Mouse (Mus musculus) ES-Bruce4 (cell line): ENCODE results near the gene Lyrm4. TPM values are rescaled to one million over a fixed set of nuclear protein-coding genes. Genes with fewer than 3 reads are reported as not detected.

Experiments
- H3K27ac ChIP-seq: 2 replicates; pipeline ENCODE4 v1.5.1; 2012; ENCODE audit warnings: low read length, inconsistent platforms; ENCODE audit not compliant: insufficient read depth
- H3K27me3 ChIP-seq: 2 replicates; pipeline ENCODE4 v1.6.1; 2012; ENCODE audit warnings: mild to moderate bottlenecking, low read length, inconsistent platforms; ENCODE audit not compliant: control insufficient read depth, poor library complexity, insufficient read depth, severe bottlenecking
- H3K36me3 ChIP-seq: 2 replicates; pipeline ENCODE4 v1.6.1; 2012; ENCODE audit warnings: inconsistent platforms, mild to moderate bottlenecking, low read length, moderate library complexity; ENCODE audit not compliant: control insufficient read depth, poor library complexity, insufficient read depth, severe bottlenecking
- H3K4me1 ChIP-seq: one replicate; pipeline ENCODE4 v1.8.1; 2011; ENCODE audit warnings: low read length; ENCODE audit not compliant: control insufficient read depth, insufficient read depth
- H3K4me3 ChIP-seq: 2 replicates; pipeline ENCODE4 v1.5.1; 2011; ENCODE audit warnings: low read depth, mild to moderate bottlenecking, low read length
- H3K9ac ChIP-seq: 2 replicates; pipeline ENCODE4 v1.6.1; 2012; ENCODE audit warnings: low read depth, mild to moderate bottlenecking, inconsistent platforms; ENCODE audit not compliant: poor library complexity, severe bottlenecking
- H3K9me3 ChIP-seq: replicated peaks from 2 replicates; pipeline ENCODE4 v1.6.1; 2012; ENCODE audit warnings: mild to moderate bottlenecking, low read length, inconsistent platforms; ENCODE audit not compliant: control insufficient read depth, poor library complexity, insufficient read depth, severe bottlenecking
- CTCF ChIP-seq: IDR thresholded peaks from one replicate; pipeline ENCODE4 v1.8.1; 2011; ENCODE audit warnings: low read depth, low read length
- EP300 ChIP-seq: IDR thresholded peaks from 2 replicates; pipeline ENCODE4 v1.6.1; 2011; ENCODE audit warnings: low read depth, low read length; ENCODE audit not compliant: insufficient read depth
- POLR2A ChIP-seq: IDR thresholded peaks from one replicate; pipeline ENCODE4 v1.8.1; 2011; ENCODE audit warnings: low read length; ENCODE audit not compliant: insufficient read depth
- polyA plus RNA-seq: library from polyadenylated mRNA; stranded (reverse); fragments of >200 nt; gene quantifications from 2 replicates; pipeline ENCODE4 v1.2.4, GENCODE M21; 2011; ENCODE audit warnings: low read depth; ENCODE audit not compliant: missing spikeins, insufficient read depth, insufficient read length

The Lyrm4 gene
- polyA plus RNA-seq, 1 experiment = 8.5 TPM

DNA sequence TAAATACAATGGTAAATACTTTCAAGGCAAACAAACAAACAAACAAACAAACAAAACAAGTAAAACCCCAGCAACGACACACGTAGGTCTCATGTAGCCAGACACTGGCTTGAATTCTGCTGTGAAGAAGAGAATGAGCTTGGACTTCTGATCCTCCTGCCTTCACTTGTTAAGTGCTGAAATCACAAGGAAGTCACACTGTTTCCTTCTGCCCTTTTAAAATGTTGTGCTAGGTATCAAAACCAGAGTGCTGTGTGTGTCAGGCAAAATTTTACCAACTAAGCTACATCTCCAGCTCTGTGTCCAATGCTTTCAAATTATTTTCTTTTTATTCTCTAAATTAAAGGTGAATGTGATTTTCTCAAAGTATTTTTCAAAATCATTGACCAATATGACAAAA is 6.0 kb downstream of the Lyrm4 start:
- H3K4me3 ChIP-seq = no peak overlapping the region
- TF ChIP-seq CTCF (no peak), POLR2A (no peak), EP300 (no peak)
- H3K4me1 ChIP-seq = no peaks in the 10 kb centered on the region
- no peaks in the 10 kb centered on the region for H3K9me3 ChIP-seq
- H3K36me3 ChIP-seq = no peaks in the 10 kb centered on the region
- H3K27me3 ChIP-seq = no peaks in the 10 kb centered on the region
- no peak overlapping the region for H3K9ac ChIP-seq
- H3K27ac ChIP-seq = no peak overlapping the region

DNA sequence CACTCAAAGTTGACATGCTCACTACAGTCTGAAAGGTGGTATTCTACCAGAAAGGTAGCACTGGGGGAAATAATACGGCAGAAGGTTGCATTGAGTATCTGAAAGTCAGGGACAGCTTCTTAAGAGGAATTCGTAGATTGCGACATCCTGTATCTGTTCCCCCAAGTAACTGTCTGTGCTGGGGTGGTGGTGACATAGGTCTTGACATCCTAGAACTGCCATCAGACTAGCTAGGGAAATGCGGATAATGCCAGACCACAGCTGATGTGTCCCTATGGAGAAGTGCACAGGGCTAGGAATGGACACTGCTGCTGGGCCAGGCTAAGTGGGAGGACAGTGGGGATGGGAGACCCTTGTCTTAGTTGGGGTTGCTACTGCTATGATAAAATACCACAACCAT is 8.8 kb downstream of the Lyrm4 start:
- Histone ChIP-seq H3K9me3 (no peaks in the 10 kb centered on the region), H3K36me3 (no peaks in the 10 kb centered on the region), H3K27me3 (no peaks in the 10 kb centered on the region), H3K27ac (no peak overlapping the region), H3K4me1 (no peaks in the 10 kb centered on the region), H3K4me3 (no peak overlapping the region), H3K9ac (no peak overlapping the region)
- no peak for TF ChIP-seq POLR2A
- TF ChIP-seq EP300 = no peak
- TF ChIP-seq CTCF = no peak

DNA sequence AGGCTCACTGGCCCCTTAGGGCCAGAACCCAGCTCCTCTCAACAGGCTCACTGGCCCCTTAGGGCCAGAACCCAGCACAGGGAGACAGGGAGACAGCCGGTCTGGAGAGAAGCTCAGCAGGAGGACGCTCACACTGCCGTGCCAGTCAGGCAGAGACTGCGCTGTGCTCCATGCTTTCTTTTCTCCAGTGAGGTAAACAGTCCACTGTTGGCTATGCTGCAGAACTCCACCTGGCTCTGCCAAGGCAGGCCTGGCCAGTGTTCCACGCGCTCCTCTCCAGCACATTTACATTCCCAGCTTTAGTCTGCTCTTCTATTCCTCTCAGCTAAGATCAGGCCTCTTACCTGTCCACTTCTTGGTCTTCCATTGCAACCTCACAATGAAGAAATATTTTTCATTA is 11.7 kb downstream of the Lyrm4 start:
- no peaks in the 10 kb centered on the region for H3K9me3 ChIP-seq
- H3K9ac ChIP-seq = no peak overlapping the region
- H3K27me3 ChIP-seq = no peaks in the 10 kb centered on the region
- no peak overlapping the region for H3K4me3 ChIP-seq
- no peak overlapping the region for H3K27ac ChIP-seq
- TF ChIP-seq POLR2A = no peak
- no peak for TF ChIP-seq CTCF
- no peak for TF ChIP-seq EP300
- H3K4me1 ChIP-seq = no peaks in the 10 kb centered on the region
- no peaks in the 10 kb centered on the region for H3K36me3 ChIP-seq

DNA sequence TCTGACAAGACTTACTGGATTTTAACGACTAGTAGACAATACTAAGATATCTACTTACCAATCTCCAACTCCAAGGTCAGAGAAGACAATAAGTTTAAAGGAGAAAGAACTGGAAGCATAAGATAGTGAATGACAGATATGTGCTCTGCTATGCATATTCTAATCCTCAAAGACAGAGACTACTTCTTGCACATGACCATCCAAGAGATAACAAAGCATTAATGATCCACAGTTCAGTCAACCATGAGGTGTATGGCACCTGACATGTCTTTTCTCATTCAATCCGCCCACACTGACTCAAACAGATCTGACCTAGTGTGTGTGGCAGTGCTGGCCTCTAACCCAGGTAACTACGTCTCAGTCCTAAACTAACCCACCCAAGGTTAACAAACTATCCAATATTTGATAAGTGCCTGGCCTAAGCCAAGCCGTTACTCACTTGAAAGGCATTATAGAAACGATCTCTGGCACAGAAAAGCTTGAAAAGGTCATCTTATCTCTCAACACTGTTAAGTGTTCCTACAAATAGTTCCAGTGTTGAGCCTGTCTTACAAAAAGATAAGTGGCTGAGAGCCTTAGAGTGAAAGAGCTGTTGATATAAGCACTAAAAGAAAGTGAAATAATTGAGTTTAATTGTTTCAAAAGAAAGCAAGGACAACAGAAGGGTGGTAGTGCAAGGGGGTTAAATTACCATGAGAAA is 20.5 kb downstream of the Lyrm4 start:
- no peak overlapping the region for H3K27ac ChIP-seq
- no peaks in the 10 kb centered on the region for H3K9me3 ChIP-seq
- no peak for TF ChIP-seq CTCF
- no peak for TF ChIP-seq EP300
- no peak for TF ChIP-seq POLR2A

DNA sequence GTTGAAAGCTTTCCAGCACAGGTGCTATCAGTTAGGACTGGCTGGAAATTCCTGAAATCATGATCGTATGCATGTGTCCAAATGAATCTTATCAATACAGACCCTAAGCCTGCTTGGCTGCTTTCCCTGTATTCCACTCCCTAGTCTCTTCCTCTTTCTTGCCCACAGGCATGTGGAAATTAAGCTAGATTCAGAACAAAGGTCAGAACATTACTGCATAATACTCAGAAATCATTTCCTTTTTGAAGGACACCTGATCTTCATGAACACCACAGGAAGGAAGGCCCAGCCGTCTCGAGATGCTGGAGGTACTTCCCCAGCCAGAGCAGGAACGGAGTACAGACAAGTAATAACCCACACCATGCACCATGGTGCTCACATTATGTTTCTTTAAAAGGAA is 29.2 kb downstream of the Lyrm4 start:
- Histone ChIP-seq H3K9ac (no peak overlapping the region), H3K36me3 (peaks cover 4% of the 10 kb centered on the region; the same call in 1 of the 2 replicates)
- no peak for TF ChIP-seq CTCF
- no peak for TF ChIP-seq EP300
- TF ChIP-seq POLR2A = no peak

More for the DNA sequence above, 20.5 kb downstream of the Lyrm4 start:
- H3K4me1 ChIP-seq = no peaks in the 10 kb centered on the region
- H3K36me3 ChIP-seq = no peaks in the 10 kb centered on the region
- no peaks in the 10 kb centered on the region for H3K27me3 ChIP-seq
- no peak overlapping the region for H3K9ac ChIP-seq
- no peak overlapping the region for H3K4me3 ChIP-seq

DNA sequence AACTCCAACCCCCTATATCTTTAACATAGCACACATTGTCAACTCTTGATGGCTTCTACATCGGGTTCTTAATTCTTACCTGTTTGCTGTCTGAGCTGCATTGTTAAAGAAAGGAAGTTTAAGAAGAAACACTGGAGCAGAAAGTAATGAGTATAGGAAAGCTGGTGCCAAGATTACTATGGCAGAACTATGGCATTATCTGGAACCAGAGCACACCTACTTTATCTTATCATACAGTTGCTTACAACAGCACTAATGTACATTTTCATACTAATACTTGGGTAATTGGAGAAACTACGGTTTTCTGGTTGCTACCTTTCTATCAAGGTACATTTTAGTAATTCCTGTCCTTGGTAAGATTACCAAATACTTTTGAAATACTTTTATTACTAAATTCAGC is 29.9 kb downstream of the Lyrm4 start:
- Histone ChIP-seq H3K9me3 (no peaks in the 10 kb centered on the region), H3K36me3 (peaks cover 4% of the 10 kb centered on the region; the same call in 1 of the 2 replicates), H3K4me3 (no peak overlapping the region), H3K9ac (no peak overlapping the region), H3K4me1 (no peaks in the 10 kb centered on the region), H3K27me3 (no peaks in the 10 kb centered on the region), H3K27ac (no peak overlapping the region)
- no peak for TF ChIP-seq EP300
- TF ChIP-seq POLR2A = no peak
- TF ChIP-seq CTCF = no peak

More for the DNA sequence above, 29.2 kb downstream of the Lyrm4 start:
- Histone ChIP-seq H3K4me3 (no peak overlapping the region), H3K27me3 (no peaks in the 10 kb centered on the region), H3K9me3 (no peaks in the 10 kb centered on the region), H3K4me1 (no peaks in the 10 kb centered on the region), H3K27ac (no peak overlapping the region)
